Mouse (Mus musculus): ENCODE measurements at regions not wholly inside any gene's neighbourhood (a gene's known extent, or its start where the extent isn't known, plus 50 kb on each side); places are given as distances from the start of the nearest gene placed in this dataset.

DNA sequence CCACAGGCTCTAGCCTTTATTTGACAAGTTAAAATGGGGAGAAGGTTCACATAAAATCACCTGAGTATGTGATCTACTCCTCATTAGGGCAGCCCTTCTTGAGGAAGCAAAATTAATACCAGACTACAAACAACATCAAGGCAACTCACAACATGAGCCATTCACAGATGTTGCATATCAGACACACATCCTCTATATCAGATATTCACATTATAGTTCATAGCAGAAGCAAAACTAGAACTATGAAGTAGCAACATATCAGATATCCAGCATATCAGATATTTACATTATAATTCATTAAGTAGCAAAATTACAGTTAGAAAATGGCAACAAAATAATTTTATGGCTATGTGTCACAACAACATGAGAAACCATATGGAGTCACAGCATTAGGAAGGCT lies 217.0 kb downstream of the Tle4 start:
- Histone ChIP-seq H3K4me3 (ENCODE audit: low read depth, low read length) (no peak overlapping the region), H3K27ac (ENCODE audit: low read depth) (no peak overlapping the region), H3K9me3 (replicated peaks; ENCODE audit: control insufficient read depth, low read length) (no peaks in the 10 kb centered on the region), H3K36me3 (replicated peaks; ENCODE audit: control insufficient read depth, insufficient read depth, low read length) (no peaks in the 10 kb centered on the region), H3K4me2 (ENCODE audit: low read depth, low read length) (no peak overlapping the region), H3K4me1 (ENCODE audit: control insufficient read depth, insufficient read depth) (no peaks in the 10 kb centered on the region), H3K27me3 (ENCODE audit: control insufficient read depth, insufficient read depth, low read length) (peaks cover 37% of the 10 kb centered on the region), H3K9ac (replicated peaks; ENCODE audit: low read depth, low read length) (no peak overlapping the region)
- ATAC-seq (ENCODE audit: insufficient read depth, low read depth) = no peak
- DNase-seq (ENCODE audit: low spot score) = no peak
- TF ChIP-seq EP300 (IDR thresholded peaks at IDR 0.05; ENCODE audit: low read depth) (no peak), CTCF (IDR thresholded peaks at IDR 0.05; ENCODE audit: low read depth) (no peak)

DNA sequence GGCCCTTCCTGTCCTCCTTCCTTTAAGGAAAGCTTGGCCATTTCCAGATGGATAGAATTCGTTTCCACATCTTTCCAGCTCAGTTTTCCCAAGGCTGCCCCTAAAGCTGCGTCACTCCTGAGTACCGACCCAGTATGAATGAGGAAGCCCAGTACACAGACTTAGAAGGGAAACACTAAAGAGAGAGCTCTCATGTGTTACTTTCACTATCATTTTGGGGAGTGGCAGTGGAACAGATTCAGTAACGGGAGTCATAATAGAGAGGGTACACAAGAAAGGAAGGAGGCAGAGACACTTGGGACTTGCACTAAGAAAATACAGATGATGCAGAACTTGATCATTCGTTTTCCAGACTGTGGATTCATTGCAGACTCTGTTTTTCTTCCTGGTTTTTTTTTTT lies 210.1 kb downstream of the Tle4 start:
- DNase-seq (ENCODE audit: low spot score) (no peak), ATAC-seq (ENCODE audit: insufficient read depth, low read depth) (no peak)
- Histone ChIP-seq H3K9me3 (replicated peaks; ENCODE audit: control insufficient read depth, low read length) (no peaks in the 10 kb centered on the region), H3K4me3 (ENCODE audit: low read depth, low read length) (no peak overlapping the region), H3K4me2 (ENCODE audit: low read depth, low read length) (no peak overlapping the region), H3K27me3 (ENCODE audit: control insufficient read depth, insufficient read depth, low read length) (peaks cover 66% of the 10 kb centered on the region), H3K4me1 (ENCODE audit: control insufficient read depth, insufficient read depth) (no peaks in the 10 kb centered on the region), H3K27ac (ENCODE audit: low read depth) (no peak overlapping the region), H3K9ac (replicated peaks; ENCODE audit: low read depth, low read length) (no peak overlapping the region), H3K36me3 (replicated peaks; ENCODE audit: control insufficient read depth, insufficient read depth, low read length) (no peaks in the 10 kb centered on the region)
- 62% methylated on average over 5 of the region's 5 CpGs for whole genome bisulfite sequencing
- no peak for TF ChIP-seq EP300 (IDR thresholded peaks at IDR 0.05; ENCODE audit: low read depth)
- no peak for TF ChIP-seq CTCF (IDR thresholded peaks at IDR 0.05; ENCODE audit: low read depth)

DNA sequence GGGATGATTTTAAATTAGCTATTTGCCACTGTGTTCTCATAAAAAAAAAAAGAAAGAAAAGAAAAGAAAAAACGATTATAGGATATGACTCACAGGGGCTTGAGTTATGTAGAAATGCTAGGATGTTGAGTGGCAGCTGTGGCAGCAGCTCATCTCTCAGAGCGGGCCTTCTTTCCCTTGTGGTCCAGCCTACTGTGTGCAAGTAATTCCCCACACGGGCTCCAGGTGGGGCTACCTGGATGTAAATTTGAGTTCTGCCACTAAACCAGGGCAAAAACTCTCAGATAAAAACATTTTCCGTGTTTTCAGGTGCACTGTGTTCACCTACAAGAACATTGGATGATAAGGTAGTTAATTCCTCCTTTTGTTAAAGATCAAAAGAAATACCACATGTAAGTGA lies 209.3 kb downstream of the Tle4 start:
- ATAC-seq (ENCODE audit: insufficient read depth, low read depth) (no peak), DNase-seq (ENCODE audit: low spot score) (no peak)
- H3K4me2 ChIP-seq (ENCODE audit: low read depth, low read length) = no peak overlapping the region
- 36% methylated on average over 4 of the region's 4 CpGs for WGBS
- no peak overlapping the region for H3K27ac ChIP-seq (ENCODE audit: low read depth)
- no peak for TF ChIP-seq CTCF (IDR thresholded peaks at IDR 0.05; ENCODE audit: low read depth)
- peaks cover 59% of the 10 kb centered on the region for H3K27me3 ChIP-seq (ENCODE audit: control insufficient read depth, insufficient read depth, low read length)
- H3K9ac ChIP-seq (replicated peaks; ENCODE audit: low read depth, low read length) = no peak overlapping the region
- H3K9me3 ChIP-seq (replicated peaks; ENCODE audit: control insufficient read depth, low read length) = no peaks in the 10 kb centered on the region
- no peaks in the 10 kb centered on the region for H3K4me1 ChIP-seq (ENCODE audit: control insufficient read depth, insufficient read depth)
- H3K36me3 ChIP-seq (replicated peaks; ENCODE audit: control insufficient read depth, insufficient read depth, low read length) = no peaks in the 10 kb centered on the region
- H3K4me3 ChIP-seq (ENCODE audit: low read depth, low read length) = no peak overlapping the region

DNA sequence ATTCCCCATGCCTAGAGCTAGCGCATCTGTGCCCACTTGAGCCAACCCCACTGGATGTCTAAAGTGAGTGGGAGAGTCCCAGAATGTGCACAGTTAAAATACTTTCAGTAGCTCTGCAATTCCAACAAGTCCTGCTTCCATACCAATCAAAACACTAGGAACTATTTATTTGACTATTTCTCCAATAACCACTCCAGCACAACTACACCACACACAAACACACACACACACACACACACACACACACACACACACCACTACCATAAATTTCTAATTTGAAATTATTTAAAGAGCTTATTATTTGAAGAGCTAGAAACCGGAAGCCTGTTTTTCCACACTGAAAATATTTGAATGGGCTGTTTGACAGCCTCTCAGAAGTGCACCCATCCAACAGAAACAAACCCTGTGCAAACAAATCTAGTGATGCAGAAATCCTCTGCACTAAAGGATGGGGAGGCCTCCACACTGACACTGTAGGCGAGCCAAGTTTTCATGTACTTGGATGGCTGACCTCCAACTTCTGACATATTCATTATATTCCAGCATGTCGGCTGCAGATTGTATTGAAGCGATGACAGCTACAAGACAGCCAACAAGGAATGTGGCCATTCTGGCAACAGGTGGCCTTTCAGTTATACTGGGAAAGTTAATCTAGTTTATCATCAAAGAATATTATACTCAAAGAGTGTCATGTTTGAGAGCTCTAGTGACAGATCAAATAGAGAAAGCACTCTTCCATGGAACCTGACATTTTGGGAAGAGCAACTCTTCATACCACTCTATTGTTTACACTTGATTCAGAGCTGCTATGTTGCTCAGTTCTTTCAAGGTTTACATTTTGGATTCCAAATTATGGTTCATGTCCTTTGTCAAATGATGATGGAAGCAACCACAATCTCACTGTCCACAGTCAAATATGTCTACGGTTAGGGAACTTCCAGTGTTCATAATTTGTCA lies 207.7 kb downstream of the Tle4 start:
- H3K27me3 ChIP-seq (ENCODE audit: control insufficient read depth, insufficient read depth, low read length) = peaks cover 45% of the 10 kb centered on the region
- ATAC-seq (ENCODE audit: insufficient read depth, low read depth) = no peak
- no peak overlapping the region for H3K4me3 ChIP-seq (ENCODE audit: low read depth, low read length)
- WGBS = 36% methylated on average over 6 of the region's 6 CpGs
- H3K4me2 ChIP-seq (ENCODE audit: low read depth, low read length) = no peak overlapping the region
- TF ChIP-seq CTCF (IDR thresholded peaks at IDR 0.05; ENCODE audit: low read depth) (no peak), EP300 (IDR thresholded peaks at IDR 0.05; ENCODE audit: low read depth) (no peak)
- no peak overlapping the region for H3K9ac ChIP-seq (replicated peaks; ENCODE audit: low read depth, low read length)
- peak; percentile 48 for DNase-seq (ENCODE audit: low spot score)
- no peaks in the 10 kb centered on the region for H3K4me1 ChIP-seq (ENCODE audit: control insufficient read depth, insufficient read depth)
- H3K36me3 ChIP-seq (replicated peaks; ENCODE audit: control insufficient read depth, insufficient read depth, low read length) = no peaks in the 10 kb centered on the region
- no peak overlapping the region for H3K27ac ChIP-seq (ENCODE audit: low read depth)
- H3K9me3 ChIP-seq (replicated peaks; ENCODE audit: control insufficient read depth, low read length) = no peaks in the 10 kb centered on the region

DNA sequence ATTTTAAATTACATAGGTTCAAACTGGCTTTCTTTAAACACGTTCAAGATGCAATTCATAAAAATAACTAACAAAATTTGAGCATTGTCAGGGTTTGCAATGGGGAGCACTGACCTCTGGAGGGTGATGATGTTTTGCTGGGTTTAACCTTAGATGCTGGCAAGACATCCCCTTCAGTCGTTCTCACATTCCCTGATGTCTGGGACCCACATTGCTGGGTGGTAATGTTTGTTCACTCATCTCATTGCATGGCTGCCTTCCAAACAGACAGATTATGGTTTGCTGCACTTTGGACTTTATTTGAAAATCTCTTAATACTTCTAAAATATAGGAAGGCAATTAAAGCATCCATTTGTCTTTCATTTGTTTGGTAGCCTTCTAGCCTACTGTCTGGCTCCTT lies 206.9 kb downstream of the Tle4 start:
- Histone ChIP-seq H3K9me3 (replicated peaks; ENCODE audit: control insufficient read depth, low read length) (no peaks in the 10 kb centered on the region), H3K4me2 (ENCODE audit: low read depth, low read length) (no peak overlapping the region), H3K27me3 (ENCODE audit: control insufficient read depth, insufficient read depth, low read length) (peaks cover 43% of the 10 kb centered on the region), H3K27ac (ENCODE audit: low read depth) (no peak overlapping the region), H3K4me3 (ENCODE audit: low read depth, low read length) (no peak overlapping the region), H3K9ac (replicated peaks; ENCODE audit: low read depth, low read length) (no peak overlapping the region), H3K4me1 (ENCODE audit: control insufficient read depth, insufficient read depth) (no peaks in the 10 kb centered on the region), H3K36me3 (replicated peaks; ENCODE audit: control insufficient read depth, insufficient read depth, low read length) (no peaks in the 10 kb centered on the region)
- no peak for DNase-seq (ENCODE audit: low spot score)
- TF ChIP-seq CTCF (IDR thresholded peaks at IDR 0.05; ENCODE audit: low read depth) = no peak
- no peak for TF ChIP-seq EP300 (IDR thresholded peaks at IDR 0.05; ENCODE audit: low read depth)
- WGBS = 43% methylated on average over 2 of the region's 2 CpGs
- no peak for ATAC-seq (ENCODE audit: insufficient read depth, low read depth)

All from heart, postnatal 0 days (tissue).